Mouse (Mus musculus) lung, postnatal 0 days (tissue): Measurements from ENCODE around the gene Ncor2. TPM values are rescaled to one million over a fixed set of nuclear protein-coding genes. Genes with fewer than 3 reads are reported as not detected.

Source experiments
- ATAC-seq: fragments of 200-750 bp; cut with Nextera tagmentation; 2 replicates; pipeline ENCODE4 v1.8.0; 2017; ENCODE audit warnings: moderate library complexity
- DNase-seq: peaks from one replicate; pipeline ENCODE4 v3.0.0-alpha.2; 2016; ENCODE audit warnings: low spot score
- H3K27ac ChIP-seq: fragments of 300-500 bp; sonication (generic); 2 replicates; pipeline ENCODE4 v1.5.1; 2014; ENCODE audit warnings: antibody characterized with exemption, mild to moderate bottlenecking, low read length, mixed read lengths
- H3K27me3 ChIP-seq: fragments of 300-500 bp; sonication (generic); replicated peaks from 2 replicates; pipeline ENCODE4 v1.6.1; 2014; ENCODE audit warnings: low read length, mixed read lengths; ENCODE audit not compliant: insufficient read depth
- H3K36me3 ChIP-seq: fragments of 300-500 bp; sonication (generic); 2 replicates; pipeline ENCODE4 v1.6.1; 2014; ENCODE audit warnings: low read length, mixed read lengths; ENCODE audit not compliant: insufficient read depth
- H3K4me1 ChIP-seq: fragments of 300-500 bp; sonication (generic); 2 replicates; pipeline ENCODE4 v1.6.1; 2014; ENCODE audit warnings: antibody characterized with exemption, low read depth, low read length, mixed read lengths; ENCODE audit not compliant: insufficient read depth
- H3K4me2 ChIP-seq: fragments of 300-500 bp; sonication (generic); replicated peaks from 2 replicates; pipeline ENCODE4 v1.6.1; 2014; ENCODE audit warnings: low read depth, mild to moderate bottlenecking, low read length, moderate library complexity, mixed read lengths
- H3K4me3 ChIP-seq: fragments of 300-500 bp; sonication (generic); 2 replicates; pipeline ENCODE4 v1.5.1; 2014; ENCODE audit warnings: low read depth, low read length
- H3K9ac ChIP-seq: fragments of 300-500 bp; sonication (generic); replicated peaks from 2 replicates; pipeline ENCODE4 v1.6.1; 2014; ENCODE audit warnings: low read depth, mild to moderate bottlenecking
- H3K9me3 ChIP-seq: fragments of 300-500 bp; sonication (generic); 2 replicates; pipeline ENCODE4 v1.6.1; 2016; ENCODE audit warnings: low read length, mixed read lengths
- CTCF ChIP-seq: IDR thresholded peaks from 2 replicates; pipeline ENCODE4 v1.5.1; 2016; ENCODE audit warnings: antibody characterized with exemption, mild to moderate bottlenecking
- EP300 ChIP-seq: IDR thresholded peaks from 2 replicates; pipeline ENCODE4 v1.6.1; 2016; ENCODE audit warnings: antibody characterized with exemption, mild to moderate bottlenecking, control low read depth
- WGBS: fragments of 180-500 bp; shearing (Covaris S2); extraction: QIAGEN DNeasy Blood & Tissue Kit; methylation state at CpG from one replicate; pipeline ENCODE4 v1.1.7; 2014; 5-methylcytosine and 5-hydroxymethylcytosine counted together
- polyA plus RNA-seq: library from polyadenylated mRNA; unstranded; fragments of >200 nt; fragmentation: Nextera tagmentation; extraction: Ambion mirVana; gene quantifications from 2 replicates; pipeline ENCODE4 v1.2.1, GENCODE M21; 2015

Gene Ncor2
- polyA plus RNA-seq, 1 experiment from 2014 or later, result 20.2 TPM

DNA sequence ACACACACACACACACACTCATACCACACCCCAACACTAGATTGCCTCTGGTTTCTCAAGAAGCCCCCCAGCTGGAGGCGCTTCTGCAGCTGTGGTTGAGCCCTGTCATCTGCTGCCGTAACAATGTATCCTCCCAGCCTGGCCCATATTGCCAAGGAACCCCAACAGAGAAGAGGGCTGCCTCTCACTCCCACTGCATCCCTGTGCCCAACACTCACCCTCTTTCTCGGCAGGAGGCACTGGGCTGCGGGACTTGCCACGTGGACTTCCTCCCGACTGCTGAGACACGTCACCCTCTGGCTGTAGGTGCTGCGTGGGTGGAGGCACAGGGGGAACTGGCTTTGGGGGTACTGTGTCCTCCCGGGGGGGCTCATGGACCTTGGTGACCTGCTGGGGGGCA is 137.4 kb downstream of the Ncor2 start:
- DNase-seq (no peak), ATAC-seq (no peak)
- Histone ChIP-seq H3K27me3 (no peaks in the 10 kb centered on the region), H3K9me3 (no peaks in the 10 kb centered on the region), H3K4me3 (no peak overlapping the region), H3K27ac (no peak overlapping the region), H3K4me2 (no peak overlapping the region), H3K36me3 (peaks cover 46% of the 10 kb centered on the region), H3K4me1 (no peaks in the 10 kb centered on the region), H3K9ac (no peak overlapping the region)
- 71% methylated on average over 9 of the region's 9 CpGs for WGBS
- TF ChIP-seq EP300, result no peak
- no peak for TF ChIP-seq CTCF

- DNase-seq, result peak; percentile 34
- Histone ChIP-seq H3K4me3 (no peak overlapping the region), H3K36me3 (peaks cover 46% of the 10 kb centered on the region), H3K9me3 (no peaks in the 10 kb centered on the region), H3K9ac (no peak overlapping the region), H3K27me3 (no peaks in the 10 kb centered on the region), H3K4me2 (no peak overlapping the region), H3K4me1 (no peaks in the 10 kb centered on the region), H3K27ac (no peak overlapping the region)
- peak; percentile 14; the same call in 1 of the 2 replicates for ATAC-seq
- TF ChIP-seq CTCF (no peak), EP300 (no peak)
- 63% methylated on average over 5 of the region's 5 CpGs for WGBS
These were observed 138.9 kb downstream of the Ncor2 start for GRCm38 (mm10) chr5:125040128-125040584.

DNA sequence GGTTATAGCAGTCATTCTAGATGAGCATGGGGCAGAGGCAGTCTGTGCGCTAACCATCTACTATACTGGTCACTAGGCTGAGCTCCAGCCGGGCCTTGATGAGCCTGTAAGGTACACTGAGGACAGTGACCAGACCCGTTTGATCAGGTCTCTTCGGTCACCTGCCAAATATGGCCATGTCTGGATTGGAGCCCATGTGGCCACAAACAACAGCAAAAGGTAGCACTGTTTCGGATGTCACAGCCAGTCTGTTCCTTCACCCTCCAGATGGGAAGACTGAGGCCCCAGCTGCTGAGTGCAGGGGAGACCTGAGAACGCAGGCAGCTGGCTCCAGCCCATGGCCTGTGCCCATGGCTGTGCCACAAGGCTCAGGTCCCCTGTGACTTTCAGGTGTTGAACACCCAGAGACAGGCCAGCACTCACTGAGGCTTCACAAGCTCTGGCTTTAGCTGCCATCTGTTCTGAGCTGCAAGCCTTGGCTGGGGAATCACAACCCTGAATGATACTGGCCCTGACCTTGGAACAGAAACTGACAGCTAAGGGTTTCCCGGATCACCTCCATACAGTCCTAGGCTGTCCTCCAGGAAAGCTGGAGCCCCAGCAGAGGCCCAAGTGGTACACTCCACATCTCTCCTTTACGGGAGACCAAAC is 139.5 kb downstream of the Ncor2 start:
- no peaks in the 10 kb centered on the region for H3K4me1 ChIP-seq
- H3K4me2 ChIP-seq, result no peak overlapping the region
- no peak overlapping the region for H3K9ac ChIP-seq
- TF ChIP-seq CTCF (no peak), EP300 (no peak)
- no peak for ATAC-seq
- no peak for DNase-seq
- H3K9me3 ChIP-seq, result no peaks in the 10 kb centered on the region
- no peak overlapping the region for H3K4me3 ChIP-seq
- H3K27me3 ChIP-seq, result no peaks in the 10 kb centered on the region
- H3K36me3 ChIP-seq, result peaks cover 47% of the 10 kb centered on the region
- 91% methylated on average over 8 of the region's 8 CpGs for WGBS
- H3K27ac ChIP-seq, result no peak overlapping the region

DNA sequence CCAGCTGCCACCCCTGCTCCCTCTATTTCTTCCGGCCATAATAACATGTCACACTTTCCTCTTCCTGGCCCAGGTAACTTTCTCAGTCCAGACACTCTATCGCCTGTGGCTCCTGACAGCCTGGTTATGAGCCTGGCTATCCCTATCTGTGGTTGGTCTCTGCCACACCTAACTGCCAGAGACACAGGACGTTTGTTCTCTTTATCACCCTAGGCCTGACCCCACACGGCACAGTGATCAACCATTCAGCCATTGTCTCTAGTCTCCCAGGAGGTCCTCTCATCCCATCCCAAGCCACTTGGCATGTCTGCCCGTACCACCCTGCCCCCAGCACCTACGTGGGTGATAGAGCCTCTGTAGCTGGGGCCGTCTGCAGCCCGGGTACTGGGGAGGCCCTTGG is 142.5 kb downstream of the Ncor2 start:
- Histone ChIP-seq H3K4me3 (no peak overlapping the region), H3K27me3 (no peaks in the 10 kb centered on the region), H3K36me3 (peaks cover 63% of the 10 kb centered on the region), H3K27ac (no peak overlapping the region), H3K4me2 (no peak overlapping the region), H3K9me3 (no peaks in the 10 kb centered on the region), H3K9ac (no peak overlapping the region), H3K4me1 (no peaks in the 10 kb centered on the region)
- TF ChIP-seq CTCF (no peak), EP300 (no peak)
- DNase-seq, result no peak
- WGBS, result 85% methylated on average over 8 of the region's 8 CpGs
- ATAC-seq, result no peak

GRCm38 (mm10) chr5:125028911-125029310 is 150.1 kb downstream of the Ncor2 start:
- no peaks in the 10 kb centered on the region for H3K9me3 ChIP-seq
- H3K27ac ChIP-seq, result no peak overlapping the region
- ATAC-seq (no peak), DNase-seq (no peak)
- WGBS, result 99% methylated on average over 20 of the region's 20 CpGs
- no peak overlapping the region for H3K9ac ChIP-seq
- H3K4me3 ChIP-seq, result no peak overlapping the region
- peaks cover 88% of the 10 kb centered on the region for H3K36me3 ChIP-seq
- TF ChIP-seq CTCF, result no peak
- no peak for TF ChIP-seq EP300
- no peaks in the 10 kb centered on the region for H3K4me1 ChIP-seq
- H3K27me3 ChIP-seq, result no peaks in the 10 kb centered on the region
- H3K4me2 ChIP-seq, result no peak overlapping the region

DNA sequence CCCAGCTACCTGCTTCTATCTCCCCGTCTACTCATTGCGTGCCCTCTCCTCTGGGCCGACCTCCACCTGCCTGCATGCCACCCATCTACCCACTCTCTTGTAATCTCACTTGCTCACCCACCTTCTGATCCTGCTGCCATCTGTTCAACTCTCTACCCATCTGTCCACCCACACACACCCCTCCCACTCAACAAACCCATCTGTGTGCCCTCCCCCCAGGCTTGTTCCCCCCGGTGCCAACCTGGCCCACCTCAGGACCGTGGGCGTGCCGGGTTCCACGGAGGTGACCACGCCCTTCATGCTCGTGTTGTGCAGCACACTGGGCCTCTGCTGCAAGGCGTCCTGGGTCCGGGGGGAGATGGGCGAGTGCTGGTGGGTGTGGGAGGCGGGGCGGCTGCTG is 150.6 kb downstream of the Ncor2 start:
- Histone ChIP-seq H3K4me3 (no peak overlapping the region), H3K36me3 (peaks cover 90% of the 10 kb centered on the region), H3K9me3 (no peaks in the 10 kb centered on the region), H3K9ac (no peak overlapping the region), H3K27ac (no peak overlapping the region), H3K4me2 (no peak overlapping the region), H3K4me1 (no peaks in the 10 kb centered on the region), H3K27me3 (no peaks in the 10 kb centered on the region)
- no peak for DNase-seq
- no peak for TF ChIP-seq EP300
- TF ChIP-seq CTCF, result no peak
- ATAC-seq, result no peak
- 93% methylated on average over 15 of the region's 15 CpGs for WGBS
